Mouse (Mus musculus) common myeloid progenitor, adult 5-6 weeks (primary cell): ENCODE results near the gene Hbb-y. TPM values are rescaled to one million over a fixed set of nuclear protein-coding genes. Genes with fewer than 3 reads are reported as not detected.
A peak's percentile ranks its signal among the peaks of the same experiment; 100 is the strongest.

Experiments
- ATAC-seq: replicated peaks from 2 replicates; pipeline ENCODE4 v1.8.0; 2016; ENCODE audit warnings: low read depth, mild to moderate bottlenecking, moderate TSS enrichment, inconsistent platforms; ENCODE audit not compliant: poor library complexity, severe bottlenecking
- total RNA-seq: library from RNA; stranded (forward); fragments of 200-1000, 187-1606 nt; gene quantifications from 2 replicates; pipeline ENCODE4 v1.2.3, GENCODE M21; 2017

Gene Hbb-y
- total RNA-seq: 2.9 TPM in 1 of 2 replicates, not detected in the other

- no peak for ATAC-seq
These were observed at the start of gene Hbb-y for GRCm38 (mm10) chr7:103853090-103853489. Gene Hbb-y, minus strand, starts transcription at chr7:103853216.

- ATAC-seq: no peak
These were observed 41.4 kb upstream of the Hbb-y start, which contains the start of gene Olfr64 for GRCm38 (mm10) chr7:103894385-103894784. Gene Olfr64, minus strand, starts transcription at chr7:103894485.

- ATAC-seq: no peak
These were observed 33.1 kb upstream of the Hbb-y start, which contains the start of gene Olfr66 for GRCm38 (mm10) chr7:103886152-103886551. Gene Olfr66, minus strand, starts transcription at chr7:103886252.

GRCm38 (mm10) chr7:103877093-103877492, 24.1 kb upstream of the Hbb-y start:
- ATAC-seq: peak; percentile 63

GRCm38 (mm10) chr7:103874451-103874850, 21.4 kb upstream of the Hbb-y start:
- ATAC-seq: peak; percentile 29; the same call in 1 of the 2 replicates

- peak; percentile 55 for ATAC-seq
These were observed 20.0 kb upstream of the Hbb-y start for GRCm38 (mm10) chr7:103873064-103873463.

GRCm38 (mm10) chr7:103870667-103871066, 17.7 kb upstream of the Hbb-y start:
- peak; percentile 89 for ATAC-seq

- peak; percentile 20; the same call in 1 of the 2 replicates for ATAC-seq
These were observed 12.7 kb upstream of the Hbb-y start for GRCm38 (mm10) chr7:103865716-103866115.

GRCm38 (mm10) chr7:103861531-103861930, 8.5 kb upstream of the Hbb-y start:
- ATAC-seq: peak; percentile 59

- peak; percentile 88 for ATAC-seq
These were observed 7.8 kb upstream of the Hbb-y start for GRCm38 (mm10) chr7:103860855-103861254.

GRCm38 (mm10) chr7:103859076-103859475, 6.1 kb upstream of the Hbb-y start:
- peak; percentile 82 for ATAC-seq

GRCm38 (mm10) chr7:103854669-103855068, 1.7 kb upstream of the Hbb-y start:
- ATAC-seq: no peak; the same call in 1 of the 2 replicates

- no peak for ATAC-seq
These were observed 8.3 kb downstream of the Hbb-y start for GRCm38 (mm10) chr7:103844525-103845325.

- no peak for ATAC-seq
These were observed 10.0 kb downstream of the Hbb-y start, which contains the start of gene Hbb-bh1 for GRCm38 (mm10) chr7:103843034-103843433. Gene Hbb-bh1, minus strand, starts transcription at chr7:103843164.

GRCm38 (mm10) chr7:103840268-103840667, 12.7 kb downstream of the Hbb-y start, which contains the start of gene Hbb-bh2:
Gene Hbb-bh2, minus strand, starts transcription at chr7:103840520.
- ATAC-seq: 0 out of 2 replicates have a peak, but pooled peaks have one; percentile 11

GRCm38 (mm10) chr7:103827808-103828207, 25.2 kb downstream of the Hbb-y start, which contains the start of gene Hbb-bs:
Gene Hbb-bs, minus strand, starts transcription at chr7:103828096.
- peak; percentile 39; the same call in 1 of the 2 replicates for ATAC-seq

- peak; percentile 86 for ATAC-seq
These were observed 25.9 kb downstream of the Hbb-y start for GRCm38 (mm10) chr7:103827139-103827538.

- ATAC-seq: no peak
These were observed 26.6 kb downstream of the Hbb-y start for GRCm38 (mm10) chr7:103826255-103826887.

- no peak for ATAC-seq
These were observed 27.3 kb downstream of the Hbb-y start for GRCm38 (mm10) chr7:103825536-103826254.

GRCm38 (mm10) chr7:103824597-103824996, 28.4 kb downstream of the Hbb-y start:
- no peak for ATAC-seq
